Mouse (Mus musculus) lung, postnatal 0 days (tissue): Measurements from ENCODE around the gene Gucy2e.

Experiments
- CTCF ChIP-seq: IDR thresholded peaks from 2 replicates; pipeline ENCODE4 v1.5.1; 2016; ENCODE audit warnings: antibody characterized with exemption, mild to moderate bottlenecking
- EP300 ChIP-seq: IDR thresholded peaks from 2 replicates; pipeline ENCODE4 v1.6.1; 2016; ENCODE audit warnings: antibody characterized with exemption, mild to moderate bottlenecking, control low read depth

DNA sequence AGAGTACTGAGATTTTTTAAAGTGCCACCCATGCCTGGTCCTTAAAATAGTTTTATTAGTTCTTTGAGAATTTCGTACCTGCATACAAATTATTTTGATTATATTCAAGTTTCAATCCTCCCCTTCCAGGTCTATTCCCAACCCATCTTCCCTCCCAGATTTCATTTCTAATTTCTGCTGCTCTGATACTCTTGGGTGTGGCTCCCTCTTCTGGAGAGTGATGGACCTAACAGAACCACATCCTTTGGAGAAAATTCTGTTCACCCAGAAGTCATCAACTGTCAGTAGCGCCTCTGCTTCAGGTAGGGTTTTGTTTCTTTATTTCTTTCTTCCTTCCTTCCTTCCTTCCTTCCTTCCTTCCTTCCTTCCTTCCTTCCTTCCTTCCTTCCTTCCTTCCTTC, 8.1 kb upstream of the Gucy2e start:
- TF ChIP-seq CTCF (peak; percentile 81), EP300 (peak; percentile 21; the same call in 1 of the 2 replicates)
